Mouse (Mus musculus): ENCODE data around the gene Micu1. TPM values are rescaled to one million over a fixed set of nuclear protein-coding genes. Genes with fewer than 3 reads are reported as not detected.

Micu1 gene
- total RNA-seq, 2 experiments from 2014 or later = 87.9 to 94.2 TPM

DNA sequence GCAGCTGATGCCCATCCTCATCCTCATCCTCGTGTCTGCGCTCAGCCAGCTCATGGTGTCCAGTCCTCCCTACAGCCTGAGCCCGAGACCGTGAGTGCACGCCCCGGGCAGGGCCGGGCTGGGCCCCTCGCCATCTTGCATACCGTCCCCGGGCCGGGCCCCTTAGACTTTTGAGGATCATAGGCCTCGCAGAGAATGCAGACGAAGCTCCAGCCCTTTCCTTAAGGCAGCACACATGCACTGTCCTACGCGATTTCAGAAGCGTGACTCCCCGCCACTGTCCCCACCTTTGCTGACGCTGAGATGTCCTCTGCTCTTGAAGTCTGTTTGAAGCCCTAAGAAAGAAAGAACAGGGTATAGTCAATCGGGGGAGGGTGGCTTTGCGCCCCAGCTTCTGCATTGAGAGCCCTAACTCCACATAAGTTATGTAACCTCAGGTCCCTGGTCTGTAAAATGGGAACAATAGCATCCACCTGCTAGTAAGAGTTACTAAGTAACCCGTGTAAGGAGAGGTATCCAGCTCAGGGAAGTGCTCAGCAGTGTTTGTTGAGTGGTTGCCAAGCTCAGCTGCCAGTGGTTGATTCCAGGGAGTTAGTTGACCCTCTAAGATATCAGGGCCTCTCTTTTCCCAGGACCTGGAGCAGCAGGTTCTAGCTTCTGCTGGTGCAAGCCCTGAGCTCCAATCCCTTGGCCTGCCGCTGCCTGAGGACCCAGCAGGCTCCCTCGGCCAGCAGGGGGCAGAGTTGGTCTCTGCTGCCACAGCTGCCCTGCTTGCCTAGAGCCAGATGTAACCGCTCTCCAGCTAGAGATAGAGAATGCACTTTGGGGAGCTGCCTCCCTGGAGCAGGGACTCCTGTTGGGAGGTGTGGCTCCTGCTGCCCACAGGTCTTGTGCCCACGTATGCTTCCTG lies 192.2 kb downstream of the Micu1 start:
- peak; percentile 72 to 79 for DNase-seq (ENCODE audit: low spot score in 2 of 2)
- intact Hi-C loops (cut with DNase I) = loop anchor here (10.0 kb wide), 1 partner anchor 220 kb away; no protein-coding TSS in a partner anchor

DNA sequence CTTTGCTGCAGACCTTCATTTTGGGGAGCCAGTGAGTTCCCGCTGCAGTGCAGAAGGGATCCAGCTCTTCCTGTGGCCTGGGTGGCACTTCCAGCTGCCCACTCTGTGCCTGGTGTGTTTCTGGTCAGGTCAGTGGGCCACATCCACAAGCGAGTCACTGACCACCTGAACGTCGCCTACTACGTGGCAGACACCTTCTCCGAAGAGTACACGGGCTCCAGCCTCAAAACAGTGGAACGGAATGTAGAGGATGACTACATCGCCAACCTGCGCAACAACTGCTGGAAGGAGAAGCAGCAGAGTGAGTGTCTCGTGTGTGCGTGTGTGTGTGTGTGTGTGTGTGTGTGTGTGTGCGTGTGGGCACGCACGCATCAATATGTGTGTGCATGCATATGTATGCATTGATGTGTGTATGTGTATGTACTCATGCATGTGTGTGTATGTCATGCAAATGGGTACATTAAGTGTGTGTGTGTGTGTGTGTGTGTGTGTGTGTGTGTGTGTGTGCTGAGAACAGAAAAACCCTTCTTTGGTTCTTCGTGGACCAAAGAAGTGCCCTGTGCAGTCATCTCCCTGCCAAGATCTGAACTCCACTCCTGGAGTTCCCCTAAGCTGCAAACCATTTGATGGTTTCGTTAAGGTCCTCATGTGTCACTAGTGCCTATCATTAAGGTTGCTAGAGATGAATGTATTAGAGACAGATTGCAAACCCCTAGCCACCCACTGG lies 193.3 kb downstream of the Micu1 start:
- intact Hi-C loops (cut with DNase I) = loop anchor here (10.0 kb wide), 1 partner anchor 219 kb away; no protein-coding TSS in a partner anchor
- DNase-seq (ENCODE audit: low spot score in 2 of 2) = no peak

DNA sequence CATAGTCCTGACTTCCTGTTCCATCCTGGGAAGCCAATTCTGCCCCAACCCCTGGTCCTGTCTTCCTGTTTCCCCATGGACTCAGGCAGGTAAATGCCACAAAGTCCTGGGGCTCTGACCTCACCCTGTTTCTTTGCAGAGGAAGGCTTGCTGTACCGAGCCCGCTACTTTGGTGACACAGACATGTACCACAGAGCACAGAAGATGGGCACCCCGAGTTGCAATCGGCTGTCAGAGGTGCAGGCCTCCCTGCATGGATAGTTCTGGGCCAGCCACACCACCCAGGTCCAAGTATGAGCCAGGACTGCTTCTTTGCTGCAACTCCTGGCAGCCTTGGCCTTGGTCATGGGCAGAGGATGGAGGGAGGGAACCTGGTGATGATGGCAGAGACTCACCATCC lies 193.9 kb downstream of the Micu1 start:
- DNase-seq (ENCODE audit: low spot score in 2 of 2) = peak in 1 of 2 experiments; percentile 21
- intact Hi-C loops (cut with DNase I) = loop anchor here (10.0 kb wide), 1 partner anchor 219 kb away; no protein-coding TSS in a partner anchor

DNA sequence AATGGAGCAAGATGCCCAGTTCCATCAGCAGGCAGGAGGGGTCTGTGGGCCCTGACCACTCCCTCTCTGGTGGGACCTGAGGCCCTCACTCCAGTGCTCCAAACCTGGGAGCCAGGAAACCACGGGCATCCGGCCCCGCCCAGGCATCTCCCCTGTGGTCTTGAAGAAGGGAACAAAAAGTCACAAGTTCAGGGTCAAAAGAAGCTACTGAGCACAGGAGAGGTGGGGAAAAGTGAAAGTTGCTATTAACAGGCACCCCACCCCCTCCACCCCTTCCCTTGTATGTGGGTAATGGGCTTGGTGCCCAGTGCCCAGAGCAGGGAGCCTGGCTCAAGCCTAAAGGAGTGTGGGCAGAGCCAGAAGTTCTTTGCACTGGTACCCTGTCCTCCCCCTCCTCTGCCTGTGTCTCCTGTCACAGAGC lies 194.6 kb downstream of the Micu1 start:
- intact Hi-C loops (cut with DNase I) = loop anchor here (1.0 to 10.0 kb wide), 2 partner anchors 54 to 218 kb away; partner anchors contain the start of gene Ddit4
- no peak for DNase-seq (ENCODE audit: low spot score in 2 of 2)

DNA sequence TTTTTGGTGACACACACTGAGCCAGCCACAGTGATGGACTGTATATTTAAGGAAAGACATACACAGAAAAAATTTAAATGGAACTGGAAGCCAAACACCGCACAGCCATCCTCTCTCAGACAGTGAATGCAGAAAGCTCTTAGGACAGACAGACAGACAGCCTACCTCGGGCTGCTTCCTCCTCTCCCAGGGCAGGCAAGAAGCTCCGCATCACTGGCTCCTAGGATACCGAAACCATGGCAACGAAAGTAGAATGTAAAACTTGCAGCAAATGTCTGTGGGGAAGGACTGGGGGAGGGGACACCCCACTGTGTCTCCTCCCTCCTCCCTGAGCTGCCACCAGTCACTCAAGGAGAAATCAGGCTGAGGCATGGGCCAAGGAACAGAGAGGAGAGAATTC lies 195.2 kb downstream of the Micu1 start:
- intact Hi-C loops (cut with DNase I) = loop anchor here (1.0 to 10.0 kb wide), 2 partner anchors 54 to 217 kb away; partner anchors contain the start of gene Ddit4

DNA sequence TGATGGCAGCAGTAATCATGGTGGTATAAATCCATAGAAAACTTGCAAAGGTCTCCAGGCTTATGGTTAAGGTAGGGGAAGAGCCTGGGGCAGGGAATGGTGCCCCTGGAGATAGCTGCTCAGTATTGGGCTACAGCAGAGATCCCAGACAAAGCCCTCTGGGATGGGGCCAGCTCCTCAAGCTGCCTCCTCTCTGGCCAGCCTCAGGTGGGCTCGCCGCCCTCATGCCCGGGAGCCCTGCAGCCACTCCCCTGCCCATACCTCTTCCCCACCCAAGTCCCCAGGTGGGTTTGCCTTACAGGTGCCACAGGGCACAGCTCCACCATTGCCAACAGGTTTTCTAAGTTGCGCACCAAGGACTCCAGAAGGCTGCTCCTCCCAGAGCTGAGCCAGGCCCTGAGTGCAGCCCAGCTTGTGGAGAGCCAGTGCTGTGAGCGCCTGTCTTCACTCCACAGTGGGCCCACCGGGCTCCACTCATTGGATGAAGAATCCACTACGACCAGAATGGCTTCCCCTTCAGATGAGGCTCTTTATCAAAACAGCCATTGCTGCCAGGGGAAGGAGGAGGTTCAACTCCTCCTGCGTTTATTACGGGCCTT lies 196.0 kb downstream of the Micu1 start:
- DNase-seq (ENCODE audit: low spot score in 2 of 2) = peak in 1 of 2 experiments; percentile 42
- intact Hi-C loops (cut with DNase I) = loop anchor here (10.0 kb wide), 1 partner anchor 217 kb away; no protein-coding TSS in a partner anchor

More for the DNA sequence above, 195.2 kb downstream of the Micu1 start:
- DNase-seq (ENCODE audit: low spot score in 2 of 2) = peak; percentile 77 to 79

DNA sequence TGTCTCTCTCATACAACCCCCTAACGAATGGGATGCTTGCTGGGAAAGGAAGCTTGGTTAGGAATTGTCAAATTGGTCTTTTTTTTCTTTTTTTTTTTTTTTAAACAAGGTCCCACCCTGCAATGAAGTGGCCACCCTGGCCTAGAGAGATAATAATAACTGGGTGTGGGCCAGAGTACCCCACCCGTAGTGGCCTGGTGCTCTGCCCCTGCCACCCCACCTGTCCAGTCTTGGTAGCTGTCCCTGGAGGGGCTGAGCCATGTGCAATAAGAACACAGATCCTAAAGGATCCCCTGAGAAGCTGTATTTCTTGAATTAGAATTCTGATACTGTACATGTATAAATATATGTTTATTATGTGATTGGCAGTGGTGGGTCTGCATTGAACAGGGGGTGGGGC lies 196.7 kb downstream of the Micu1 start:
- DNase-seq (ENCODE audit: low spot score in 2 of 2) = no peak
- intact Hi-C loops (cut with DNase I) = loop anchor here (10.0 kb wide), 1 partner anchor 216 kb away; no protein-coding TSS in a partner anchor

DNA sequence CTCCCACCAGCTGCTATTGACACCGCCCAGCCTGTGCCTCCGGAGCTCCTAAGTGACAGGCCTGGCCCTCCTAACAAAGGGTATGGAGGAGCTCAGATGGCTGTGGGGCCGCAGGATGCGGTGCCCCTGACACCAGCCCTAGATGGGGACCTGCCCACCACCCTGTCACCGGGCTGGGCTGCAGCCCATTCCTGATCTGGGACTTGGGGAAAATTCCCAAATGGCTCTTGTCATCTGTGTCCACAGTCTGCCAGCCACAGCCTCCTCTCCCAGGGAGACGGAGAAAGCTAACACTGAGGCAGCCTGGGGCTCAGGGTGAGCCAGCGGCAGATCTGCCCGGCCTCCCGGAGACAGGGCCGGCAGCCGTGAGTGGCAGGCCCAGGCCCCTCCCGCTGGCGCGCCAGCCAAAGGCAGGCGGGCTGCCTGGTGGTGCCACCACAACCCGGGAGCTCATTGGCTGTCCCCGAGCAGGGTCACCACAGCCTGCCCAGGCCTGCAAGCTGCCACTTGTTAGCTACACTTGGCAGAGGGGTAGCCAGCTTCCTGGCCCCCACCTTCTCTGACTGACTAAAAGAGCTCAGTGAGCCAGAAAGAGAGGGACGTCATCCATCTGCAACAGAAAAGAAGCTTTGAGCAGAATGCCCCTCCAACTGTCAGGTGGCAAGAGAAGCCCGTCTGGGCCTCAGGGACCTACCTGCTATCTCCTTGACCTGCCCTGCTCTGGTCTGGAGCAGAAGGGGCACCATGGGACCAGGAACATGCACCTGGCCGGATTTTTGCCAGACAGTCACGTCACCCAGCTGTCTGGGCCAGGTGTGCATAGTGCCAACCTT lies 197.3 kb downstream of the Micu1 start:
- peak; percentile 86 to 92 for DNase-seq (ENCODE audit: low spot score in 2 of 2)
- intact Hi-C loops (cut with DNase I) = loop anchor here (10.0 kb wide), 1 partner anchor 215 kb away; no protein-coding TSS in a partner anchor

DNA sequence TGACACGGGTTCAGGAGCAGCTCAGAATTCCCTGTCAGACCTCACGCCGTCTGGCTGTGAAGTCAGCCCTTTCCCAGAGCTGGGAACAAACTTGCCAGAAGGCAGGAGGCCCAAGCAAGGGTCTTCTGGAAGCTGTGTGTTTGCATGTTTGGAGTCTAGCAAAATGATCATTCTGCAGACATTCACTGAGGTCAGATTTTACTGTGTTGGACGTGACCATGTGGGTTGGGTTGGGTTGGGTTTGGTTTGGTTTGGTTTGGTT lies 197.8 kb downstream of the Micu1 start:
- intact Hi-C loops (cut with DNase I) = no loop called here
- DNase-seq (ENCODE audit: low spot score in 2 of 2) = no peak

DNA sequence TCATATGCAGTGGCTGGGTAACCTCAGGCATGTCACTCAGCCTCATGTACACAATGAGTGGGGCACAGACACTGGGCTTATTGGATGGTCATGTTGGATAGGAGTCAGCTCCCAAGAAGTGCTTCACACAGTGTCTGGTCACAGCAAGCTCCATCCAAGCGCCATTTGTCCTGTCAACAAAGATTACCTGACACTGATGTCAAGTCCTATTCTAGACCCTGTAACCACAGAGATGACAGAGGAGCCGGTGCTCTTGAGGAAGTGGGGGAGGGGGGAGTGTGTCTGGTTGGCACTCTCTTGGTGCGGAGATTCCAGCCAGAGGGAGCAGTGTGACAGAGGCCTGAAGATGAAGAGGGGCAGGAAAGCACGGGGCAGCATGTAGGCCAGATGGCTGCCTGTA lies 198.7 kb downstream of the Micu1 start:
- no peak for DNase-seq (ENCODE audit: low spot score in 2 of 2)
- intact Hi-C loops (cut with DNase I) = no loop called here

DNA sequence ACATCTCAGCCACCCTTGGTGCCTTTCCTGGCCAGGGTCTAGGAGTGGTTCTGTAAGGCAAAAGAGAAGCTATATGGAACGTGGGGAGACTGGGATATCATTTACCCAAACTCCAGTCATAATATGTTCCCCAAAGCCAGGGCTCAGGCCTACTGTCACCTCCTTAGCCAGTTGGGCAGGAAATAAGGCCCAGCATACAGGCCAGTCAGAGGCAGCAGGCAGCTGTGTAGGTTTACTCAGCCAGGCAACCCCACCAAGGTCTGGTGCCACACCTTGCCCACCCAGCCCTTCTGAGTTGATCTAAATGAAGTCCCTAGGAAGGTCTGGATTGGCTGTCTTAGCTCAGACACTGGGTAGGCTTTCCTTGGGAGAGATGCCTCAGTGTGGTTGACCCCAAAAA lies 199.2 kb downstream of the Micu1 start:
- no peak for DNase-seq (ENCODE audit: low spot score in 2 of 2)
- intact Hi-C loops (cut with DNase I) = no loop called here

DNA sequence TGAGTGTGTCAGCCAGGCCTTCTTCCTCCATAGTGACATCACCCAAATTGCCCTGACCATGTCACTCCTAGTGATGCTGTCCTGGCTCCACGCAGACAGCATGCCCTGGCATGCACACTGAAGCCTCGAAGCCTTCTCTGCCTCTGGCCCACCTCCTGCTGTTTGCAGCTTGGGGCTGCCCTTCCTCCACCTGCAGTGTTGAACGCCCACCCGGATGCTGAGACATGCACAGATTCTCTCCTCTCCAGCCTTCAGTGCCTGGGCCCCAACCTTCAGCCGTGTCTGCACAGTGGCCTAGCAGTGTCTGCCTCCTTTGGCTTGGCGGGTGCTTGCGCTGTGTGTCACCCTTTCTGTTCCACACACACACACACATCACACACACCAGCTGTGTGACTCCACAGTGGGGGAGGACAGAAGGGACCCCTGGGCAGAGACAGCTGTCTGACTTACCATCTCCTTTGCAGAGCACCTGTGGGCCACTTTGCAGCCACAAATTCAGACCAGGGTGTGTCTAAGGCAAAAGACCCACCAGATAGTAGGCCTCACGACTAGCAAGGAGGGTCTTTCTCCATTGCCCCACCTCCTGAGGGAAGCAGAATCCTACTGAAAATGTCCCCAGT lies 199.8 kb downstream of the Micu1 start:
- intact Hi-C loops (cut with DNase I) = no loop called here

DNA sequence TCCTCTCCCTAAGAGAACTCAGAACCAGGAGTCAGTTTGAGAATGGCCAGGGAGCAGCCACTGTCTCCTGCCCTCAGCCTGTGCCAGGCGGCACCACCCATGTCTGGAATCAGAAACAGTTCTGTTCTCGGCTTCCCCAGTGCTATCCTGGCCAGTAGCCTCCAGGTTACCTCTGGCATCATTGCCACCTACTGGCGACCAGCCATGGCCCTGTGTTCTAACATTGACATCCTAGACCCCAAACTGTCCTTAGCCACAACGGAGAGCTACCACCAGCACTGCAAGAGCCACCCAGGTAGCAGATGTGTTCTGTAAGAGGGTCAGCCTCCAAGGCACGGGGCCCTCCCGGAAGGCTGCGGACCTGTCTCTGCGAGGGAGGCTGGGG lies 200.3 kb downstream of the Micu1 start:
- intact Hi-C loops (cut with DNase I) = no loop called here
- DNase-seq (ENCODE audit: low spot score in 2 of 2) = no peak

More for the DNA sequence above, 199.8 kb downstream of the Micu1 start:
- peak in 1 of 2 experiments; percentile 23 for DNase-seq (ENCODE audit: low spot score in 2 of 2)

DNA sequence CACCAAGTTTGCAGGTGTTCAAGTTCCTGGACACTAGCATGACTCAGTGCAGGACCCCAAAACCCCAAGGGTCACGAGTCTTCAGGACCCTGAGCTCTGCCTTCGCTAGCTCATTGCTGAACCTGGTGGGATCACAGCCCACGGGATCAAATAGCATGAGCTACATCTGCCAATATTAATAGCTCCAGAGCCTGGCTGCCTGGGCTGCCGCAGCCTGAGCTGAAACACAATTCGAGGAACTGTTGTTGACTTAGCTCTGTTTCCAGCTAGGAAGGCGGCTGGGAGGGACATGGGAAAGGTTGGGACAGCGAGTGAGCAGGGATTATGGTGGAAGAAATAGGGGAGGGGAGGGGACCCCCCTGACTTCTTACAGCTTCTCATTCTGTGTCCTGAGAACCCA lies 200.9 kb downstream of the Micu1 start:
- intact Hi-C loops (cut with DNase I) = no loop called here
- no peak for DNase-seq (ENCODE audit: low spot score in 2 of 2)

DNA sequence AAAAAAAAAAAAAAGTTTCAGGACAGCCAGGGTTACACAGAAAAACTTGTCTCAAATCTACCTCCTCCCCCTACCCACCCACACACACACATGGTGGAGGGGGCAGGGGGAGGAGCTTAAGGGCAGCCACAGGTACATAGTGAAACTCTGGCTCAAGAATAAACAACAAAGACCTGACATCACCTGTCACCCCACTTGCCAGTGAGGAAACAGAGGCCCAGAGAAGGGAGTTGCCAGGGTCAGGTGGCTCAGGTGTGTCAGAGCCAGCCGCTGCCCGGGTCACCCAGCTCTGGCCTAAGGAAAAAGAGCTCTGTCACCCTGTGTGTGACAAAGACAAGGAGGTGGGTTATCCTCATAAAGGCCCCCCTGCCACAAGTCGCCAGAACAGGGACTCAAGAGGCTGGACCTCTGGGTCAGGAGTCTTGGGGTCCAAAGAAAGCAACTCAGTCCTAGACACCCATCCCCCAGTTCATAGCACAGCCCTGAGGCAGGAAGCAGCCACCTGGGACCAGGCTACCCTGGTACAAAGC lies 204.9 kb downstream of the Micu1 start:
- intact Hi-C loops (cut with DNase I) = no loop called here

DNA sequence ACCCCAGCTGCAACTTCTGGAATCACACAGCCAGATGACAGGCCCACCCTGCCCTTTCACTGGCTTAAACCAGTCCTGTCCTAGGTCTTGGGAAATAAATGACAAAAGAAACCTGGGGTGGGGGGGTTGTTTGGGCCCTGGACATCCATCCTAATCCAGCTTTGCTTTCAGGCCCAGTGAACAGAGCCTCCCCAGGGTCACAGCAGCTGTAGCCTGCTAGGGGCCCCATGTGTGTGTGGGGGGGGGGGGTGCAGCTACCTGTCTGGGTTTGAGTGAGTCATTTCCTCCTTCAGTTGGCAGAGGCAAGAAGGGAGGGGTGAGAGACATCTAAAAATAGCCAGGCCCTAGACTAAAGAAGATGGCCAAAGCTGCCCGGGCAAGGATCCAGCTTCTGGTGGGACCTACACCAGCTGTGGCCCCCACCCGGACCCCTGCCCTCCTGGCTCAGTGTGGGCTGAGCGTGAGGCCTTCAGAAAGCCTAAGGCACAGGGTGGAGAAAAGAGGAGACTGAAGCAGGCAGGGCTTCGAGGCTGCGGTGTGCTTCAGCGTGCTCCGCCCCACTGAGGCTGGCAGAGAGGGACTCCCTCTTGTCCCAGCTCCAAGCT lies 205.5 kb downstream of the Micu1 start:
- intact Hi-C loops (cut with DNase I) = no loop called here

More for the DNA sequence above, 204.9 kb downstream of the Micu1 start:
- DNase-seq (ENCODE audit: low spot score in 2 of 2) = no peak

DNA sequence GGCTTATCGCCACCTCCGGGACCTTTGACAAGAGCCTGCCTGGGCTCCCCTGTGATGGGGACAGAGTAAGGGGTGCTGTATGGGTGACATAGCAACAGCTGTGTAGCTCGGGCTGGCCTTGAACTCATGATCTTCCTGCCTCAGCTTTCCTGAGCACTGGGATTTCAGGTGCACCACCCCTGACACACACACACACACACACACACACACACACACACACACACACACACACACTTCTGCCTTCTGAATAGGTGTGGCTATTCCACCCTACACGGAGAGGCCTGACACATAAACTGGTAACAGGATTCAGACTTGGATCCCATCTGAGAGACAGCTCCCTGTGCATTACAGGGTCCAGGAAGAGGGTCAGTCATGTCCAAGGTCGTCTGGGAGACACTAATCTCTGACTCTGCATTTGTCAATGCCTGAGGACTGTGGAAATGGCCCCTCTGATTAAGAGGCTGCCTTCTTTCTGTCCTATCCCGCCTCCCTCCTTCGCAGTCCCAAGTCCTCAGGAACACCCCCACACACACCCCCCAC lies 206.6 kb downstream of the Micu1 start:
- intact Hi-C loops (cut with DNase I) = no loop called here
- no peak for DNase-seq (ENCODE audit: low spot score in 2 of 2)

More for the DNA sequence above, 205.5 kb downstream of the Micu1 start:
- DNase-seq (ENCODE audit: low spot score in 2 of 2) = no peak

DNA sequence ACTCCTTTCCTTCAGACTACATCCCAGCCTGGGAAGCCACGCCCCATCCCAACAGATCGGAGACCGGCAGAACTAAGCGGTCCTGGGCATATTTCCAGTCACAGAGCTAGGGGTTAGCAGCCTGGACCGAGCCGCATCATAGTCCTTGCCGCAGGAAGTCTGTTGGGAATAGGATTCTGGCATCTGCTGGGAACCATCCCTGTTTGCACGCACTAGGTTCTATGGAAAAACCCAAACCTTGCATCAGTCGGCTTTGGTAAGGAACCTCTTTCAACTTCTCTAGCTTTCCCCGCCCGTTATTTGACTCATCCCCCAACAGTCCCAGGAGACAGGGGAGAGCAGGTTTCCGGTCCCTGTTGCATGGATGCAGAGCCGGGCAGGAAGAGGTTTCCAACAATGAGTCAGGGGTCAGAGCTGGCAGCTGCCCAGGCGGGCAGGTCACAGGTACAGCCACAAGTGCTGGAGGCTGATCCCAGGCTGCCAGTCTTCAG lies 207.1 kb downstream of the Micu1 start:
- no peak for DNase-seq (ENCODE audit: low spot score in 2 of 2)
- intact Hi-C loops (cut with DNase I) = no loop called here

Measured in left cerebral cortex, postnatal 36 days (tissue).